Mouse (Mus musculus) kidney, adult 2 months (tissue): ENCODE data around the gene Atxn1.

ENCODE experiments used
- CTCF ChIP-seq: fragments of 200-500 bp; conservative IDR thresholded peaks from 2 replicates; pipeline ENCODE4 v1.5.1; 2011; ENCODE audit warnings: low read depth, mild to moderate bottlenecking, control low read depth, low read length, moderate library complexity, mixed read lengths; ENCODE audit not compliant: insufficient read depth, insufficient read length
- POLR2A ChIP-seq: fragments of 200-500 bp; IDR thresholded peaks from one replicate; pipeline ENCODE4 v1.6.1; 2011; ENCODE audit warnings: low read depth, low read length, control low read depth

DNA sequence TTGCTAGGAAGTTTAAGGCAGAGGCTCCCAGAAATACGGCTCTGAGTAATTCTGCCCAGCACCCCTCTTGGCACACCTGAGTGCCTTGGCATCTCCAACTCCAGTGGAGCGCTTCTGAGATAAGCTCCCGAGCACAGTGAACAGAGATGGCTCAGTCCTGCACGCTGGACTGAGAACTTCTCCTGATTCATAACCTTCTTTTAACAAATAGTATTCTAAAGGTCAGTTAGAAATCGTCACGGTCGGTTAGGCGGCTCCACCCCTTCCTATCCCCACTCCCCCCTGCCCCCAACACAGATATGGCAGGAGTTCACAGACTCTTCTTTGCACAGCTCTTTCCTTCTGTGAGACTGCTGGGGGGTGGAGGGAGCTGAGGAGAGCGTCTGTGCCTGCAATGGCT lies 272.4 kb downstream of the Atxn1 start:
- TF ChIP-seq POLR2A (no peak), CTCF (no peak)
